Mouse (Mus musculus) forebrain, embryonic 11.5 days (tissue): ENCODE measurements around the gene Egf. TPM values are rescaled to one million over a fixed set of nuclear protein-coding genes. Genes with fewer than 3 reads are reported as not detected.

ENCODE experiments used
- microRNA-seq: library from miRNA; unstranded; fragments of <30 nt; microRNA quantifications from one replicate; pipeline ENCODE4, GENCODE M21; 2016; ENCODE audit not compliant: insufficient number of aligned reads
- polyA plus RNA-seq: library from polyadenylated mRNA; unstranded; fragments of >200 nt; fragmentation: Nextera tagmentation; extraction: Ambion mirVana; gene quantifications from 2 replicates; pipeline ENCODE4 v1.2.1, GENCODE M21; 2014

Egf gene
- polyA plus RNA-seq, 1 experiment from 2014 or later: 1.9 TPM

Small RNAs within 50 kb of the gene (microRNA-seq; reads per million reads assigned to microRNA genes)
- gene Gm24515: not detected

Other genes with a start within 250 kb of the Egf start
- 39.9 and 43.6 TPM in 2 replicates for gene Elovl6, start 223.0 kb downstream of the Egf start, polyA plus RNA-seq
- not detected in 2 replicates for gene Lrit3, start 48.7 kb upstream of the Egf start, polyA plus RNA-seq
- not detected in 2 replicates for gene Rrh, start 67.3 kb upstream of the Egf start, polyA plus RNA-seq
- gene Gar1, start 76.1 kb upstream of the Egf start, polyA plus RNA-seq: 40.9 and 42.8 TPM in 2 replicates
- 0.08 and 0.29 TPM in 2 replicates for gene Cfi, start 80.6 kb upstream of the Egf start, polyA plus RNA-seq
- gene Pla2g12a, start 123.3 kb upstream of the Egf start, polyA plus RNA-seq: 33.7 and 39.0 TPM in 2 replicates
- gene Casp6, start 146.1 kb upstream of the Egf start, polyA plus RNA-seq: 62.8 and 64.7 TPM in 2 replicates
- gene Mcub, start 214.9 kb upstream of the Egf start, polyA plus RNA-seq: 3.2 and 4.3 TPM in 2 replicates